Mouse (Mus musculus) granulocyte monocyte progenitor cell, adult 5-6 weeks (primary cell): ENCODE data around the gene Nfkb2. TPM values are rescaled to one million over a fixed set of nuclear protein-coding genes. Genes with fewer than 3 reads are reported as not detected.

Experiments
- ATAC-seq: replicated peaks from 2 replicates; pipeline ENCODE4 v1.8.0; 2016; ENCODE audit warnings: mild to moderate bottlenecking, moderate TSS enrichment, inconsistent platforms; ENCODE audit not compliant: poor library complexity, severe bottlenecking
- total RNA-seq, 2 experiments: library from RNA; stranded (forward) in 1 of 2; stranded (reverse) in 1 of 2; fragments of 200-712, 200-1000 nt in 1 of 2; fragments of >200 nt in 1 of 2; fragmentation: Nextera tagmentation in 1 of 2; gene quantifications; 2 replicates each; pipeline ENCODE4 v1.2.3; 2014 to 2017

Nfkb2 gene
- total RNA-seq, 2 experiments from 2014 or later, result 4.3 to 4.6 TPM

GRCm38 (mm10) chr19:46338331-46338936 lies 34.3 kb downstream of the Nfkb2 start, which contains the start of gene Cuedc2:
TSS of gene Cuedc2 (minus strand) at chr19:46338702.
- peak; percentile 64 for ATAC-seq

- 0 out of 2 replicates have a peak, but pooled peaks have one; percentile 1 for ATAC-seq
Measured at GRCm38 (mm10) chr19:46338942-46339286, 34.8 kb downstream of the Nfkb2 start.

- ATAC-seq, result peak; percentile 65
Measured at GRCm38 (mm10) chr19:46339287-46339971, 35.3 kb downstream of the Nfkb2 start.

GRCm38 (mm10) chr19:46344710-46345419 lies 40.7 kb downstream of the Nfkb2 start:
- ATAC-seq, result no peak

GRCm38 (mm10) chr19:46347146-46347545 lies 43.0 kb downstream of the Nfkb2 start:
- no peak for ATAC-seq

- ATAC-seq, result no peak
Measured at GRCm38 (mm10) chr19:46347936-46348668, 44.0 kb downstream of the Nfkb2 start.

- peak; percentile 65 for ATAC-seq
Measured at GRCm38 (mm10) chr19:46348761-46349458, 44.8 kb downstream of the Nfkb2 start.

GRCm38 (mm10) chr19:46349550-46349949 lies 45.4 kb downstream of the Nfkb2 start:
- ATAC-seq, result no peak

- ATAC-seq, result peak; percentile 81
Measured at GRCm38 (mm10) chr19:46350168-46350932, 46.2 kb downstream of the Nfkb2 start, which contains the start of gene 2310034G01Rik. TSS of gene 2310034G01Rik (minus strand) at chr19:46350302.

GRCm38 (mm10) chr19:46356701-46357138 lies 52.6 kb downstream of the Nfkb2 start:
- ATAC-seq, result peak; percentile 85

GRCm38 (mm10) chr19:46357344-46358280 lies 53.5 kb downstream of the Nfkb2 start:
- ATAC-seq, result peak; percentile 75

GRCm38 (mm10) chr19:46358381-46358780 lies 54.3 kb downstream of the Nfkb2 start:
- ATAC-seq, result peak; percentile 6

Other genes with a start within 250 kb of the Nfkb2 start
- 108 and 112 TPM in 2 replicates for gene Nolc1, start 228.5 kb upstream of the Nfkb2 start, total RNA-seq (2014; fragmentation: Nextera tagmentation)
- 187 and 211 TPM in 2 replicates for gene Nolc1, start 228.5 kb upstream of the Nfkb2 start, total RNA-seq (2017)
- gene Elovl3, start 172.4 kb upstream of the Nfkb2 start, total RNA-seq (2014; fragmentation: Nextera tagmentation), result not detected in 2 replicates
- not detected in 2 replicates for gene Elovl3, start 172.4 kb upstream of the Nfkb2 start, total RNA-seq (2017)
- gene Pitx3, start 156.0 kb upstream of the Nfkb2 start, total RNA-seq (2014; fragmentation: Nextera tagmentation), result not detected in 2 replicates
- gene Pitx3, start 156.0 kb upstream of the Nfkb2 start, total RNA-seq (2017), result not detected in 2 replicates
- gene Gbf1, start 151.8 kb upstream of the Nfkb2 start, total RNA-seq (2014; fragmentation: Nextera tagmentation), result 59.7 and 63.2 TPM in 2 replicates
- gene Gbf1, start 151.8 kb upstream of the Nfkb2 start, total RNA-seq (2017), result 46.4 and 48.1 TPM in 2 replicates
- gene Psd, start 22.8 kb downstream of the Nfkb2 start, total RNA-seq (2014; fragmentation: Nextera tagmentation), result not detected in 2 replicates
- gene Psd, start 22.8 kb downstream of the Nfkb2 start, total RNA-seq (2017), result not detected in 2 replicates
- 0.53 TPM in 1 of 2 replicates, not detected in the other for gene Fbxl15, start 23.9 kb downstream of the Nfkb2 start, total RNA-seq (2014; fragmentation: Nextera tagmentation)
- gene Fbxl15, start 23.9 kb downstream of the Nfkb2 start, total RNA-seq (2017), result 2.4 and 3.3 TPM in 2 replicates
- gene Cuedc2, start 34.4 kb downstream of the Nfkb2 start, total RNA-seq (2014; fragmentation: Nextera tagmentation), result 104 and 108 TPM in 2 replicates
- 158 and 161 TPM in 2 replicates for gene Cuedc2, start 34.4 kb downstream of the Nfkb2 start, total RNA-seq (2017)
- gene Mfsd13a, start 36.8 kb downstream of the Nfkb2 start, total RNA-seq (2014; fragmentation: Nextera tagmentation), result 71.4 and 82.0 TPM in 2 replicates
- 15.7 and 18.7 TPM in 2 replicates for gene Mfsd13a, start 36.8 kb downstream of the Nfkb2 start, total RNA-seq (2017)
- 2.3 and 5.6 TPM in 2 replicates for gene 2310034G01Rik, start 46.0 kb downstream of the Nfkb2 start, total RNA-seq (2014; fragmentation: Nextera tagmentation)
- gene 2310034G01Rik, start 46.0 kb downstream of the Nfkb2 start, total RNA-seq (2017), result 1.4 and 2.3 TPM in 2 replicates
- gene Actr1a, start 91.4 kb downstream of the Nfkb2 start, total RNA-seq (2014; fragmentation: Nextera tagmentation), result 86.7 and 93.2 TPM in 2 replicates
- 75.8 and 79.7 TPM in 2 replicates for gene Actr1a, start 91.4 kb downstream of the Nfkb2 start, total RNA-seq (2017)
- 20.9 and 22.8 TPM in 2 replicates for gene Sufu, start 92.6 kb downstream of the Nfkb2 start, total RNA-seq (2014; fragmentation: Nextera tagmentation)
- gene Sufu, start 92.6 kb downstream of the Nfkb2 start, total RNA-seq (2017), result 7.2 and 9.0 TPM in 2 replicates
- gene Trim8, start 197.4 kb downstream of the Nfkb2 start, total RNA-seq (2014; fragmentation: Nextera tagmentation), result 10.9 and 13.9 TPM in 2 replicates
- gene Trim8, start 197.4 kb downstream of the Nfkb2 start, total RNA-seq (2017), result 12.2 and 13.6 TPM in 2 replicates